Mouse (Mus musculus): ENCODE measurements around the gene Evi5.

DNA sequence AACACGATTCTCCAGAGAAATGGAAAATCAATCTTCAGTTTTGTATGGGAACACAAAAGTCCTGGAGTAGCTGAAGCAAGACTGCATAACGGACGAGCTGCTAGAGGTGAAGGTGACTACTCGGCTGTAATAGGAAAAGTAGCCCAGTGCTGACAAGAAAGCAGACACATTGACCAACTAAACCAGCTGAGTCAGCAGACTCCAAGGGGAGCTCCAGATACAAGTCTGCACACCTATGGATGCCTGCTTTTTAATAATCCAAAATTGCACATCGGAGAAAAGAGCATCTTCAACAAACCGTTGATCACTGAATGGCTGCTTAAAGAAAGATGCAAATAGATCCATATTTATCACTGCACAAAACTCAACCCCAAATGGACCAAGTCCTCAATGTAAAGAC, 76.6 kb downstream of the Evi5 start:
- TF ChIP-seq CTCF (IDR thresholded peaks at IDR 0.05), result no peak
- TF ChIP-seq EP300 (IDR thresholded peaks at IDR 0.05), result no peak

All from lung, postnatal 0 days (tissue).